Mouse (Mus musculus) thymus, adult 2 months (tissue): ENCODE data around the gene Dst.

Experiments
- CTCF ChIP-seq: fragments of 200-500 bp; IDR thresholded peaks from 2 replicates; pipeline ENCODE4 v1.5.1; 2012; ENCODE audit warnings: mild to moderate bottlenecking, control low read depth, low read length, moderate library complexity, borderline replicate concordance; ENCODE audit not compliant: control insufficient read depth, poor library complexity, insufficient read depth; ENCODE audit errors: extremely low read depth
- POLR2A ChIP-seq: fragments of 200-500 bp; IDR thresholded peaks from 2 replicates; pipeline ENCODE4 v1.6.1; 2012; ENCODE audit warnings: mild to moderate bottlenecking, low read length, control low read depth, moderate library complexity; ENCODE audit not compliant: control insufficient read depth, poor library complexity, insufficient read depth; ENCODE audit errors: extremely low read depth

DNA sequence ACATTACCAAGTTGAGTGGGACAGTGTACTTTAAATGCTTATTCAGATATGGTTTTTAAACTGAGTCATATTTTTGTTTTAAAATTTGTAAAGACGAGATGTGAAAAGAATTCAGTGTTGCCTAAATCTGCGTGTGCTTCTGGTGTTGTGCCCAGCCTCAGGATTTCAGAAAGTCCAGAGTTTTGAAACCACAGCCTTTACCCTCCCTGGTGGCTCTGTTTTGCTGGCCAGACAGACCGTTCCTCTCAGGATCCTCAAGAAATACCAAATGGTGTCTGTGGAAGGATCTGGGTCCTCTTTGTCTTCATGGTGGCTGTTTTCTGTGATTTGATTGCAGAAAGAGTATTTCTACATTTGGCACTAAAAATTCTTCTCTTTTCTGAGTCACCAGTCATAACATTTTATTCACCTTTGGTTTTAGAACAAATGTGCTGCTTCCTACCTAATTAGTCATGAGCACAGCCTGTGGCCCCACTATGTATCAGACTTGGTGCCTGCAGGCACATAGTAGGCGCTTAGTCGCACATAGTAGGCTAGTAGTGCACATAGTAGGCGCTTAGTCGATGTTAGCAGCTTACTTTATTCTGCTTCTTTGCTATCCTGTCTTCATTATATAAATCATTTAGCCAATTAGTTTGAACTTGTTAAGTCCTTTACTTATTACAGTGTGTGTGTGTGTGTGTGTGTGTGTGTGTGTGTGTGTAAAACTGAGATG is 136.0 kb downstream of the Dst start:
- TF ChIP-seq CTCF (no peak), POLR2A (no peak)
